Mouse (Mus musculus) bone marrow, adult 2 months (tissue): ENCODE measurements at regions not wholly inside any gene's neighbourhood (a gene's known extent, or its start where the extent isn't known, plus 50 kb on each side); places are given as distances from the start of the nearest gene placed in this dataset.

Experiments used
- H3K27ac ChIP-seq: fragments of 200-500 bp; 2 replicates; pipeline ENCODE4 v1.5.1; 2012; ENCODE audit warnings: low read depth, mild to moderate bottlenecking, control low read depth, inconsistent platforms, low read length; ENCODE audit not compliant: control insufficient read depth, poor library complexity, insufficient read depth
- H3K4me1 ChIP-seq: fragments of 200-500 bp; 2 replicates; pipeline ENCODE4 v1.6.1; 2011; ENCODE audit warnings: low read length; ENCODE audit not compliant: control insufficient read depth, insufficient read depth
- H3K4me3 ChIP-seq: fragments of 200-500 bp; replicated peaks from 2 replicates; pipeline ENCODE3; 2011; ENCODE audit warnings: mild to moderate bottlenecking, low read depth, low read length, control low read depth; ENCODE audit not compliant: control insufficient read depth
- CTCF ChIP-seq: fragments of 200-500 bp; IDR thresholded peaks from 2 replicates; pipeline ENCODE4 v1.5.1; 2011; ENCODE audit warnings: low read length, control low read depth; ENCODE audit not compliant: control insufficient read depth, insufficient read depth
- POLR2A ChIP-seq: fragments of 200-500 bp; IDR thresholded peaks from 2 replicates; pipeline ENCODE4 v1.6.1; 2011; ENCODE audit warnings: low read depth, mild to moderate bottlenecking, control low read depth, low read length, borderline replicate concordance; ENCODE audit not compliant: control insufficient read depth
- WGBS: fragments of 180-500 bp; shearing (Covaris S2); methylation state at CpG from one replicate; pipeline ENCODE4 v1.1.7; 2018; 5-methylcytosine and 5-hydroxymethylcytosine counted together

- WGBS: 68% methylated on average over 9 of the region's 9 CpGs
- H3K27ac ChIP-seq: no peak overlapping the region
- H3K4me1 ChIP-seq: no peaks in the 10 kb centered on the region
- no peak overlapping the region for H3K4me3 ChIP-seq
- TF ChIP-seq POLR2A (no peak), CTCF (no peak)
Observed at GRCm38 (mm10) chr6:117067541-117068305, 100.6 kb upstream of the Cxcl12 start.

- TF ChIP-seq CTCF: no peak
- no peak for TF ChIP-seq POLR2A
- H3K4me1 ChIP-seq: no peaks in the 10 kb centered on the region
- H3K27ac ChIP-seq: no peak overlapping the region
- H3K4me3 ChIP-seq: no peak overlapping the region
- 72% methylated on average over 6 of the region's 6 CpGs for WGBS
Observed at GRCm38 (mm10) chr6:117071311-117071710, 97.0 kb upstream of the Cxcl12 start.

- TF ChIP-seq CTCF: no peak
- no peak for TF ChIP-seq POLR2A
- Histone ChIP-seq H3K27ac (no peak overlapping the region), H3K4me3 (no peak overlapping the region), H3K4me1 (no peaks in the 10 kb centered on the region)
- 78% methylated on average over 8 of the region's 8 CpGs for WGBS
Observed at GRCm38 (mm10) chr6:117071857-117072256, 96.5 kb upstream of the Cxcl12 start.

GRCm38 (mm10) chr6:117079500-117079899, 88.8 kb upstream of the Cxcl12 start:
- H3K27ac ChIP-seq: no peak overlapping the region
- no peak for TF ChIP-seq CTCF
- no peaks in the 10 kb centered on the region for H3K4me1 ChIP-seq
- H3K4me3 ChIP-seq: no peak overlapping the region
- WGBS: 65% methylated on average over 5 of the region's 5 CpGs

DNA sequence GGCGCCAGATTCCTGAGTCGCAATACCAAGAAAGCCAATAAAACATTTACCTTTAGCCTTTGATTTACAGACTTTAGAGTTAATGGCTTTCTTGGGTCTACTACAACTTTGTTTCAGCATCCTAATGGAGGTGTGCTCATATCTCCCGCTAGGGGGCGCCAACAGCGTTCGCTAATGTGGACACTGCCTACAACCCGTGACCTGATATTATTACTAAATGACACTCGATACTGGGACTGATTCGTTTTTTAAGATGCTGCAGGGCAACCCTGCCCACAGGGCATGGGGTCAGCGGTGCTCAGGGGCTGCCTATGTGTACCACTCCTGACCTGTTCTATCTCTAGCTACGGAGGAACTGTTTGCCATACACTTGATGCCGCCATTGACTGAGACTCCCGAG, 87.4 kb upstream of the Cxcl12 start:
- 45% methylated on average over 13 of the region's 13 CpGs for WGBS
- no peak for TF ChIP-seq POLR2A
- TF ChIP-seq CTCF: peak; percentile 46
- Histone ChIP-seq H3K4me1 (no peaks in the 10 kb centered on the region), H3K4me3 (no peak overlapping the region), H3K27ac (no peak overlapping the region)

DNA sequence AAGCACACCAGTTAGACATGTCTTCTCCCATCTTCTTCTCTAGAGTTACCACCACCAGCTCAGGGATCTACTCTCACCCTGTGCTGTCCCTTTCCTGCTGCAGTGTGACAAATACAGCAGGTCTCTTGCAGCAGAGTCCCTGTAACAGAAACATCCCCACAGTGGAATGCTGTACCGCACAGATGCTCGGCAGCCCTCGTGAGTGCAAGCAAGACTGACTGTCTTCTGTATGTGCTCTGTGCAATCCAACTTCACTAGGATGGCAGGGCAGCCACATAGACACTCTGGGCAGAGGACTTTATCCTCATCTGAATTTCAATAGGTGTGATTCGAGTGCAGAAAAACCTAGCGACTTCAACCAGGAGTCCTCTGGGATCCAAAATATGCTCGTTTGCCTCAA, 84.1 kb upstream of the Cxcl12 start:
- Histone ChIP-seq H3K27ac (no peak overlapping the region), H3K4me3 (no peak overlapping the region), H3K4me1 (no peaks in the 10 kb centered on the region)
- TF ChIP-seq CTCF (no peak), POLR2A (no peak)
- 71% methylated on average over 6 of the region's 6 CpGs for WGBS

DNA sequence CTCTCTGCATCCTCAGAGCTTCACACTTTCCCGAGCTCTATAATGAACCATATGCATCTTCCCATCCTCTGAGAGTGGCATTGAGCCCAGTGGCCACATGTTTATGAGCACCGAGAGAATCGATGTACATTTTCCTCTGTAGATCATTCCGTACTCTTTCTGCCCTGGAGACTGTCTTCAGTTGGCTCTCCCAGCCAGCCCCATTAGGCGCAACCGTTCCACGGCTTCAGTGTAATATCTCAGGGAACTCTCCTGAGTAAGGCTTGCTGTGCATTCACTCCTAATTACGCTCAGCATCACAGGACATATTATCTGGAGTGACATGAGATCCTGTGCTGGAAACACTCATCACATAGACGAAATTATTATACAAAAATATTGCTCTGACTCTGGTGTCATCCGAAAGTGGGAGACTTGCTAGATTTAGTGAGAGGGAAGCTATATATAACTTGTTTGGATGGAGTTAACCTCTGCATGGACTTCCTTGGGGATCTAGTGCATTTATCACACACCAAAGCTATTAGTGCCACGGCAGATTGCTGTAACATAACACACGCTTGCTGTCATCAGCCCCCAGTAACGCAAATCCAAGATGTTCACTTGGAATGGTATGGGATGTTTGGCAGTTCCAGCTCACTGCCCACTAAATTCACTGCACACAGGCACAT, 83.4 kb upstream of the Cxcl12 start:
- no peaks in the 10 kb centered on the region for H3K4me1 ChIP-seq
- no peak overlapping the region for H3K4me3 ChIP-seq
- 77% methylated on average over 13 of the region's 13 CpGs for WGBS
- no peak for TF ChIP-seq CTCF
- no peak for TF ChIP-seq POLR2A
- no peak overlapping the region for H3K27ac ChIP-seq

DNA sequence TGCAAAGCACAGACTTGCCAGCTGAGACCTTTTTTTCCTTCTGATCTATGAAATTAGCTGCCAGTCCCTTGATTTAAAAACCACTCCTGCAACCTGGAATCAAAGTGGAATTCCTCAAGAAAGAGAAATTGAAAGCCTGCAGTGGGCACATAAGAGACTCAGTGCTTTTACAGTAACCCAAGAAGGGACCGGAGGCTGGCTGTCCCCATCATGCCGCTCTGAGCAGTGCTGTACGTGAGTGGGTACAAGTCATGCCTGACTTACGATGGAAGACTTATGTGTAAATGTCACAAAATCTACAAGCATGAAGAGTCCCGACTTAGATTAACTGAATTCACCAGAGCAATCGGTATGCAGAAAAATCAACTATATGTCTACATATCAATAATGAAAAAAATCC, 73.6 kb upstream of the Cxcl12 start:
- H3K4me1 ChIP-seq: no peaks in the 10 kb centered on the region
- no peak overlapping the region for H3K27ac ChIP-seq
- no peak for TF ChIP-seq POLR2A
- TF ChIP-seq CTCF: no peak
- WGBS: 90% methylated on average over 6 of the region's 6 CpGs
- no peak overlapping the region for H3K4me3 ChIP-seq

DNA sequence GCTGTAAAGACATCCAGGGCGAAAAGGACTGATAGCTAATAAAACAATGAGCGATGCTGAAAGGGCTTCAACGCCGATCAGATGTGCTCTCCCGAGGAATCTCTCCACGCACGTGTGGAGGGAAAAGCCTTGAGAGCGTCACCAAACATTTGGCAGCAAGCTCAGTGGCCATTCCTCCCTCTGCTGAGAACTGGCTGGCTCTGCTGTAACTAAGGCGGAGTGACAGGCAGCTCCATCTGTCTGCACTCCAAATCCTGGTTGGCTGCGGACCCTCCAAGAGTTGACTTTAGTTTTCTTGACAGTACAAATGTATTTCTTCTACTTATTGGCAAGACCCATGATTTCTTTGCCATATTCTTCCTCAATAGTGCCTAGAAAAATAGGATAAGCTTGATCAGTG, 68.5 kb upstream of the Cxcl12 start:
- no peak overlapping the region for H3K4me3 ChIP-seq
- no peak for TF ChIP-seq POLR2A
- TF ChIP-seq CTCF: no peak
- 68% methylated on average over 10 of the region's 10 CpGs for WGBS
- H3K4me1 ChIP-seq: no peaks in the 10 kb centered on the region
- no peak overlapping the region for H3K27ac ChIP-seq
